Mouse (Mus musculus) megakaryocyte progenitor cell, adult 5-6 weeks (primary cell): ENCODE results near the gene Gnmt. TPM values are rescaled to one million over a fixed set of nuclear protein-coding genes. Genes with fewer than 3 reads are reported as not detected.

Source experiments
- total RNA-seq, 2 experiments: library from RNA; stranded (forward) in 1 of 2; stranded (reverse) in 1 of 2; fragments of 157-497, 149-512 nt in 1 of 2; fragments of 200-1000 nt in 1 of 2; gene quantifications; 2 replicates each; pipeline versions ENCODE4 v1.2.3 to v1.2.4; 2015 to 2017

Gnmt gene
- total RNA-seq, 2 experiments from 2014 or later, result not detected

Other genes starting within 250 kb of the Gnmt start
- gene Ttbk1, start 241.5 kb downstream of the Gnmt start, total RNA-seq (2015), result 0.02 TPM in 1 of 2 replicates, not detected in the other
- gene Ttbk1, start 241.5 kb downstream of the Gnmt start, total RNA-seq (2017), result 0.14 TPM in 1 of 2 replicates, not detected in the other
- gene Dnph1, start 232.5 kb downstream of the Gnmt start, total RNA-seq (2015), result 41.5 and 45.7 TPM in 2 replicates
- 20.2 and 26.3 TPM in 2 replicates for gene Dnph1, start 232.5 kb downstream of the Gnmt start, total RNA-seq (2017)
- 9.2 and 12.4 TPM in 2 replicates for gene Cul9, start 182.8 kb downstream of the Gnmt start, total RNA-seq (2015)
- 12.4 and 12.5 TPM in 2 replicates for gene Cul9, start 182.8 kb downstream of the Gnmt start, total RNA-seq (2017)
- gene Srf, start 173.0 kb downstream of the Gnmt start, total RNA-seq (2015), result 36.5 and 43.5 TPM in 2 replicates
- gene Srf, start 173.0 kb downstream of the Gnmt start, total RNA-seq (2017), result 40.0 and 47.5 TPM in 2 replicates
- 1.4 and 2.0 TPM in 2 replicates for gene Ptk7, start 99.7 kb downstream of the Gnmt start, total RNA-seq (2015)
- gene Ptk7, start 99.7 kb downstream of the Gnmt start, total RNA-seq (2017), result 3.0 and 3.6 TPM in 2 replicates
- 1.9 and 2.9 TPM in 2 replicates for gene Klc4, start 83.1 kb downstream of the Gnmt start, total RNA-seq (2015)
- gene Klc4, start 83.1 kb downstream of the Gnmt start, total RNA-seq (2017), result 7.5 and 9.5 TPM in 2 replicates
- gene Mrpl2, start 82.9 kb downstream of the Gnmt start, total RNA-seq (2015), result 80.1 and 101 TPM in 2 replicates
- gene Mrpl2, start 82.9 kb downstream of the Gnmt start, total RNA-seq (2017), result 75.5 and 84.7 TPM in 2 replicates
- gene Cul7, start 78.8 kb downstream of the Gnmt start, total RNA-seq (2015), result 7.3 and 7.6 TPM in 2 replicates
- 9.1 and 14.3 TPM in 2 replicates for gene Cul7, start 78.8 kb downstream of the Gnmt start, total RNA-seq (2017)
- gene Rrp36, start 54.8 kb downstream of the Gnmt start, total RNA-seq (2015), result 12.4 and 13.6 TPM in 2 replicates
- gene Rrp36, start 54.8 kb downstream of the Gnmt start, total RNA-seq (2017), result 70.4 and 89.7 TPM in 2 replicates
- 47.6 and 53.5 TPM in 2 replicates for gene Mea1, start 50.4 kb downstream of the Gnmt start, total RNA-seq (2015)
- gene Mea1, start 50.4 kb downstream of the Gnmt start, total RNA-seq (2017), result 74.9 and 77.6 TPM in 2 replicates
- 36.4 and 40.8 TPM in 2 replicates for gene Klhdc3, start 48.3 kb downstream of the Gnmt start, total RNA-seq (2015)
- gene Klhdc3, start 48.3 kb downstream of the Gnmt start, total RNA-seq (2017), result 26.3 and 27.8 TPM in 2 replicates
- 25.6 and 26.9 TPM in 2 replicates for gene Ppp2r5d, start 24.1 kb downstream of the Gnmt start, total RNA-seq (2015)
- 44.1 and 46.1 TPM in 2 replicates for gene Ppp2r5d, start 24.1 kb downstream of the Gnmt start, total RNA-seq (2017)
- 7.8 and 10.2 TPM in 2 replicates for gene Pex6, start 17.7 kb downstream of the Gnmt start, total RNA-seq (2015)
- 11.3 TPM in 2 replicates for gene Pex6, start 17.7 kb downstream of the Gnmt start, total RNA-seq (2017)
- 30.6 and 34.3 TPM in 2 replicates for gene Cnpy3, start 23.0 kb upstream of the Gnmt start, total RNA-seq (2015)
- 101 and 102 TPM in 2 replicates for gene Cnpy3, start 23.0 kb upstream of the Gnmt start, total RNA-seq (2017)
- 0.72 and 0.73 TPM in 2 replicates for gene Ptcra, start 34.5 kb upstream of the Gnmt start, total RNA-seq (2015)
- not detected in 2 replicates for gene Ptcra, start 34.5 kb upstream of the Gnmt start, total RNA-seq (2017)
- gene 2310039H08Rik, start 43.5 kb upstream of the Gnmt start, total RNA-seq (2015), result 27.3 and 28.5 TPM in 2 replicates
- gene 2310039H08Rik, start 43.5 kb upstream of the Gnmt start, total RNA-seq (2017), result 10.0 and 16.5 TPM in 2 replicates
- gene Rpl7l1, start 53.5 kb upstream of the Gnmt start, total RNA-seq (2015), result 113 and 123 TPM in 2 replicates
- 142 and 179 TPM in 2 replicates for gene Rpl7l1, start 53.5 kb upstream of the Gnmt start, total RNA-seq (2017)
- 20.9 and 26.1 TPM in 2 replicates for gene Bicral, start 129.3 kb upstream of the Gnmt start, total RNA-seq (2015)
- 16.2 and 20.3 TPM in 2 replicates for gene Bicral, start 129.3 kb upstream of the Gnmt start, total RNA-seq (2017)
- gene Tbcc, start 161.5 kb upstream of the Gnmt start, total RNA-seq (2015), result 11.3 and 12.5 TPM in 2 replicates
- gene Tbcc, start 161.5 kb upstream of the Gnmt start, total RNA-seq (2017), result 12.5 and 12.8 TPM in 2 replicates
- gene Prph2, start 181.3 kb upstream of the Gnmt start, total RNA-seq (2015), result not detected in 2 replicates
- not detected in 2 replicates for gene Prph2, start 181.3 kb upstream of the Gnmt start, total RNA-seq (2017)